Mouse (Mus musculus): ENCODE measurements around the gene Fcmr. TPM values are rescaled to one million over a fixed set of nuclear protein-coding genes. Genes with fewer than 3 reads are reported as not detected.

The Fcmr gene
- polyA plus RNA-seq, 1 experiment from 2014 or later: 1.00 TPM

DNA sequence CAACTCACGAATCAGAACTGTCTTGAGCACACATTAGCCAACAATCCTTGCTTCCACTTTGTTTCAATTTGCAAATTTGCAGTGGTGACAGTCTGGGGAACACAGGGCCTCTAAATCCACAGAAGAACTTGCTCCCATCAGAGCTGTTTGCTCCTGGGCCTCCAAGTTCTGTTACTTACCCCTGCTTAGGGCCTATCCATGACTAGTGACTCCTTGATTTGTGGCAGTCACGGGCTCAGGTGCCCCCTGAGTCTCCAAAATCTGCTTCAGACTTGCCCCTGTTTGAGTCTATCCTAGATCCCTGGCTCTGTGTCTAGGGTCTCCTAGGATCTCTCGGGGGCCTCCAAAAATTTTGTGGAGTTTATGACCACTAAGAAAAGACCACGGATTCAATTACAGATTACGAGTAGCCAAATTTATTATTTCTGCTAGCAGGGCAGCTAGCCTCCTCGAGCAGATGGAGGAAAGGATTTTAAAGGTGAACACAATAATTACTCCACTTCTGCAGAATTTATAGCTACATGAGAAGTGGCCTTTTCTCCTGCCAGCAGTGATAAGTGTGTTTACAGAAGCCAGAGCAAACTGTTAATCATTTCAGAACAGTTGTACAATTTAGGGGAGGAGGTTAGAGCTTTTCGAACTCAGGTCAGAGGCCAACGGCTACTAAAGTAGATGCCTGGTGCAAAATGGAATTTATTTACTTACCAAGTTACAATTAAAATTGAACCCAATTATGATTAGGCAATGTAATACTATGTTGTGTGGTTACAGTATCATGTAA, 24.7 kb upstream of the Fcmr start:
- Histone ChIP-seq H3K27ac (ENCODE audit: low read depth) (peak overlapping the region; percentile 84), H3K4me1 (ENCODE audit: insufficient read depth) (peaks cover 3% of the 10 kb centered on the region), H3K4me2 (ENCODE audit: low read depth, low read length) (0 out of 2 replicates have a peak overlapping the region, but pooled peaks have one; percentile 3), H3K9me3 (ENCODE audit: low read length) (no peaks in the 10 kb centered on the region), H3K36me3 (replicated peaks; ENCODE audit: insufficient read depth, low read length) (no peaks in the 10 kb centered on the region), H3K4me3 (ENCODE audit: low read depth, low read length) (no peak overlapping the region), H3K9ac (replicated peaks) (no peak overlapping the region), H3K27me3 (ENCODE audit: insufficient read depth, low read length) (no peaks in the 10 kb centered on the region)
- ATAC-seq (peak; percentile 77), DNase-seq (no peak)
- 48% methylated on average over 8 of the region's 8 CpGs for WGBS (ENCODE audit: insufficient replicate concordance)
- TF ChIP-seq EP300 (IDR thresholded peaks at IDR 0.05; ENCODE audit: low read depth): no peak; the same call in 1 of the 2 replicates
- no peak for TF ChIP-seq CTCF (IDR thresholded peaks at IDR 0.05; ENCODE audit: low read depth)

DNA sequence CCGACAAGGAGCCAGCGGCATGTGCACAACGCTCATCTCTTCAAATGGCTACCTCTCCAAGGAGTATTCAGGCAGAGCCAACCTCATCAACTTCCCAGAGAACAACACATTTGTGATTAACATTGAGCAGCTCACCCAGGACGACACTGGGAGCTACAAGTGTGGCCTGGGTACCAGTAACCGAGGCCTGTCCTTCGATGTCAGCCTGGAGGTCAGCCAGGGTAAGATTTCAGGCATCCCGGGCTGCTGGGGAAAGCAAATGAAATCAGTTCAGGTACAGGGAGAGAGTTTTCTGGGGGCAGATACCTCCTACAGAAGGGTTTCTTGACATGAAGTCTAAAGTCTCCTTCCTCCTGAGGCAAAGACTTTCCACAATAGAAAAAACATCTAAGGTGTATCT, 23.8 kb upstream of the Fcmr start:
- ATAC-seq (no peak), DNase-seq (no peak)
- Histone ChIP-seq H3K4me3 (ENCODE audit: low read depth, low read length) (no peak overlapping the region), H3K4me1 (ENCODE audit: insufficient read depth) (peaks cover 3% of the 10 kb centered on the region), H3K9me3 (ENCODE audit: low read length) (no peaks in the 10 kb centered on the region), H3K27ac (ENCODE audit: low read depth) (peak overlapping the region; percentile 51), H3K9ac (replicated peaks) (no peak overlapping the region), H3K27me3 (ENCODE audit: insufficient read depth, low read length) (no peaks in the 10 kb centered on the region), H3K36me3 (replicated peaks; ENCODE audit: insufficient read depth, low read length) (no peaks in the 10 kb centered on the region), H3K4me2 (ENCODE audit: low read depth, low read length) (no peak overlapping the region)
- WGBS (ENCODE audit: insufficient replicate concordance): 82% methylated on average over 7 of the region's 7 CpGs
- TF ChIP-seq EP300 (IDR thresholded peaks at IDR 0.05; ENCODE audit: low read depth) (no peak), CTCF (IDR thresholded peaks at IDR 0.05; ENCODE audit: low read depth) (no peak)

DNA sequence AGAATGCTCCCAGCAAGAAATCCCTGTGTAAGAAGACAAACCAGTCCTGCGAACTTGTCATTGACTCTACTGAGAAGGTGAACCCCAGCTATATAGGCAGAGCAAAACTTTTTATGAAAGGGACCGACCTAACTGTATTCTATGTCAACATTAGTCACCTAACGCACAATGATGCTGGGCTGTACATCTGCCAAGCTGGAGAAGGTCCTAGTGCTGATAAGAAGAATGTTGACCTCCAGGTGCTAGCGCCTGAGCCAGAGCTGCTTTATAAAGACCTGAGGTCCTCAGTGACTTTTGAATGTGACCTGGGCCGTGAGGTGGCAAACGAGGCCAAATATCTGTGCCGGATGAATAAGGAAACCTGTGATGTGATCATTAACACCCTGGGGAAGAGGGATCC, 21.0 kb upstream of the Fcmr start:
- 75% methylated on average over 7 of the region's 7 CpGs for WGBS (ENCODE audit: insufficient replicate concordance)
- Histone ChIP-seq H3K9me3 (ENCODE audit: low read length) (no peaks in the 10 kb centered on the region), H3K27ac (ENCODE audit: low read depth) (no peak overlapping the region), H3K27me3 (ENCODE audit: insufficient read depth, low read length) (no peaks in the 10 kb centered on the region), H3K4me3 (ENCODE audit: low read depth, low read length) (no peak overlapping the region), H3K36me3 (replicated peaks; ENCODE audit: insufficient read depth, low read length) (no peaks in the 10 kb centered on the region), H3K9ac (replicated peaks) (no peak overlapping the region), H3K4me1 (ENCODE audit: insufficient read depth) (no peaks in the 10 kb centered on the region; the same call in none of the 2 replicates), H3K4me2 (ENCODE audit: low read depth, low read length) (no peak overlapping the region)
- ATAC-seq: no peak
- DNase-seq: no peak
- TF ChIP-seq CTCF (IDR thresholded peaks at IDR 0.05; ENCODE audit: low read depth): no peak
- no peak for TF ChIP-seq EP300 (IDR thresholded peaks at IDR 0.05; ENCODE audit: low read depth)

DNA sequence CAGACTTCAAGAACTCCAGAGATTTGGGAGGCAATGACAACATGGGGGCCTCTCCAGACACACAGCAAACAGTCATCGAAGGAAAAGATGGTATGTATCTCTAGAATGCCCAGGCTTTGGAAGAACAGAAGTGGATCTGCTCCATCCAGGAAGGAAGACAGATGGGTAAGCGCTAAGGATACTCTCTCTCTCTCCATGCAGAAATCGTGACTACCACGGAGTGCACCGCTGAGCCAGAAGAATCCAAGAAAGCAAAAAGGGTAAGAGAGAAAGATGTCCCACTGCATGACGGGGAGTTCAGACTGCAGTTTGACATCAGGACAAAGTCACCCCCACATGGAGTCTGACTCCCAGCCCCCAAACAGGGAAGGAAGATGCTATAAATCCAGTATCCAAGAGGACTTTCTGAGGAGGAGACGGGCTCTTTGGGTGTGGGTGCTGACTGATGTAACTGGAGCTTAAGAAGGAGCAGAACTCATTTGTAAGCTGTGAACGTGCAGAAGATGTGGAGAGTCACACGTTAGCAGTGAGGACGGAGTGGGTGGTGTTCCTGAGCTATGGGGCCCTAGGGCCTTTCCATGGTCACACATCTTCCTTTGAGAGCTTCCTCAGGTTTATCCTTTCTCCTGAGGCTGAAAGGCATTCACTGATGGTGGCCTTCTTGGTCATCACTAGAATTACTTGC, 15.8 kb upstream of the Fcmr start:
- WGBS (ENCODE audit: insufficient replicate concordance): 81% methylated on average over 10 of the region's 10 CpGs
- Histone ChIP-seq H3K27me3 (ENCODE audit: insufficient read depth, low read length) (no peaks in the 10 kb centered on the region), H3K9me3 (ENCODE audit: low read length) (no peaks in the 10 kb centered on the region), H3K4me3 (ENCODE audit: low read depth, low read length) (no peak overlapping the region), H3K36me3 (replicated peaks; ENCODE audit: insufficient read depth, low read length) (no peaks in the 10 kb centered on the region), H3K9ac (replicated peaks) (no peak overlapping the region), H3K27ac (ENCODE audit: low read depth) (no peak overlapping the region), H3K4me2 (ENCODE audit: low read depth, low read length) (no peak overlapping the region), H3K4me1 (ENCODE audit: insufficient read depth) (no peaks in the 10 kb centered on the region)
- ATAC-seq (no peak), DNase-seq (no peak)
- no peak for TF ChIP-seq CTCF (IDR thresholded peaks at IDR 0.05; ENCODE audit: low read depth)
- TF ChIP-seq EP300 (IDR thresholded peaks at IDR 0.05; ENCODE audit: low read depth): no peak

DNA sequence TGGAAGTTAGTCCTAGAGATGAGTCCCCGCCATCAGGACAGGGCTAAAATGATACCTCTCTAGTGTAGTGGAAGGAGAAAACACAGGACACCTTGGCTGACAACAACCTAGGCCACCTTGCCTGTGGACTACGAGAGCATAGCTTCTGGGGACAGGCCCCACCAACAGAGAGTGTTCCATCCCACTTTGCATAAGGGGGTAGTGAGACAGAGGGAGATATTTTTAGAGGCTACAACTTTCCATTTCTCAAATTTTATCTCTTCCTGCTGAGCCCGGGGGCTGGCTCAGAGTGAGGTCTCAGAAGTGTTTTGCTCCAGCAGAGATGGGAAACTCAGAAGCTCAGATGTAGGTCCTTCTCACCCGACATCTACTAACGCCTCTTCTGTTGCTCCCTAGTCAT, 15.1 kb upstream of the Fcmr start:
- ATAC-seq (no peak), DNase-seq (no peak)
- H3K9me3 ChIP-seq (ENCODE audit: low read length): no peaks in the 10 kb centered on the region
- 56% methylated on average over 5 of the region's 5 CpGs for WGBS (ENCODE audit: insufficient replicate concordance)
- H3K4me2 ChIP-seq (ENCODE audit: low read depth, low read length): no peak overlapping the region
- no peaks in the 10 kb centered on the region for H3K36me3 ChIP-seq (replicated peaks; ENCODE audit: insufficient read depth, low read length)
- H3K9ac ChIP-seq (replicated peaks): no peak overlapping the region
- no peaks in the 10 kb centered on the region for H3K27me3 ChIP-seq (ENCODE audit: insufficient read depth, low read length)
- no peaks in the 10 kb centered on the region for H3K4me1 ChIP-seq (ENCODE audit: insufficient read depth)
- TF ChIP-seq EP300 (IDR thresholded peaks at IDR 0.05; ENCODE audit: low read depth) (no peak), CTCF (IDR thresholded peaks at IDR 0.05; ENCODE audit: low read depth) (no peak)
- H3K27ac ChIP-seq (ENCODE audit: low read depth): peak overlapping the region; percentile 16; the same call in 1 of the 2 replicates
- no peak overlapping the region for H3K4me3 ChIP-seq (ENCODE audit: low read depth, low read length)

DNA sequence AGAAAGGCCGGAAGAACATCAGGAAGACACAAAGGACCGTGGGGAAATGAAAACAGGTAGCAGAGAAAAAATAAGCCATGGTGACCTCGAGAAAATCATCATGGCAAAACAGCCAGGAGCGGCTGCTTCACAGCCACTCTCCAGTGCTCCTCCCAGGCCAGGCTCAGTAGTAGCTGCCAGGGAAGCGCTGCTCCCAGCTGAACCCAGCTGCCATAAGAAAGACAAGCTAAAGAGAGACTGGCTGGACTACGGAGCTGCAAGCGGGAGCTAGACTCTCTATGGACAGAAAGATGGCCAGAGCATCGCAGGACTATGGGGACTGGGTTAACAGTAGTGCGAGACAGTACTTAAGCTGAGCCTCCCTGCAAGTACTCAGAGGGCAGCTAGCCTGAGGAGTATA, 10.7 kb upstream of the Fcmr start:
- Histone ChIP-seq H3K27ac (ENCODE audit: low read depth) (no peak overlapping the region), H3K36me3 (replicated peaks; ENCODE audit: insufficient read depth, low read length) (no peaks in the 10 kb centered on the region), H3K27me3 (ENCODE audit: insufficient read depth, low read length) (no peaks in the 10 kb centered on the region), H3K9me3 (ENCODE audit: low read length) (no peaks in the 10 kb centered on the region), H3K4me1 (ENCODE audit: insufficient read depth) (no peaks in the 10 kb centered on the region), H3K4me3 (ENCODE audit: low read depth, low read length) (no peak overlapping the region), H3K4me2 (ENCODE audit: low read depth, low read length) (no peak overlapping the region), H3K9ac (replicated peaks) (no peak overlapping the region)
- DNase-seq: no peak
- WGBS (ENCODE audit: insufficient replicate concordance): 76% methylated on average over 9 of the region's 9 CpGs
- ATAC-seq: no peak
- TF ChIP-seq EP300 (IDR thresholded peaks at IDR 0.05; ENCODE audit: low read depth) (no peak), CTCF (IDR thresholded peaks at IDR 0.05; ENCODE audit: low read depth) (no peak)
